Mouse (Mus musculus): ENCODE data around the gene Iqck.

Gene Iqck

GRCm38 (mm10) chr7:118986369-118986768 is 130.8 kb downstream of the Iqck start:
- DNase-seq (ENCODE audit: low spot score in 2 of 2): no peak

- DNase-seq (ENCODE audit: low spot score in 2 of 2): no peak
These were observed 133.8 kb downstream of the Iqck start for GRCm38 (mm10) chr7:118989275-118989856.

- peak; percentile 79 to 86 for DNase-seq (ENCODE audit: low spot score in 2 of 2)
These were observed 134.7 kb downstream of the Iqck start for GRCm38 (mm10) chr7:118990282-118990681.

- no peak for DNase-seq (ENCODE audit: low spot score in 2 of 2)
These were observed 135.9 kb downstream of the Iqck start for GRCm38 (mm10) chr7:118991341-118991884.

- no peak for DNase-seq (ENCODE audit: low spot score in 2 of 2)
These were observed 136.6 kb downstream of the Iqck start for GRCm38 (mm10) chr7:118992080-118992560.

GRCm38 (mm10) chr7:118992623-118993405 is 137.3 kb downstream of the Iqck start:
- no peak for DNase-seq (ENCODE audit: low spot score in 2 of 2)

- no peak for DNase-seq (ENCODE audit: low spot score in 2 of 2)
These were observed 138.2 kb downstream of the Iqck start for GRCm38 (mm10) chr7:118993597-118994230.

- no peak for DNase-seq (ENCODE audit: low spot score in 2 of 2)
These were observed 138.8 kb downstream of the Iqck start for GRCm38 (mm10) chr7:118994231-118994842.

GRCm38 (mm10) chr7:118995007-118995406 is 139.5 kb downstream of the Iqck start, which contains the start of gene Gprc5b:
TSS of gene Gprc5b (minus strand) at chr7:118995211.
- DNase-seq (ENCODE audit: low spot score in 2 of 2): peak in 1 of 2 experiments; percentile 66

- DNase-seq (ENCODE audit: low spot score in 2 of 2): no peak
These were observed 140.1 kb downstream of the Iqck start for GRCm38 (mm10) chr7:118995671-118996070.

- DNase-seq (ENCODE audit: low spot score in 2 of 2): peak; percentile 85 to 93
These were observed 140.7 kb downstream of the Iqck start for GRCm38 (mm10) chr7:118996137-118996837.

- DNase-seq (ENCODE audit: low spot score in 2 of 2): no peak
These were observed 144.3 kb downstream of the Iqck start for GRCm38 (mm10) chr7:118999857-119000256.

- no peak for DNase-seq (ENCODE audit: low spot score in 2 of 2)
These were observed 146.4 kb downstream of the Iqck start for GRCm38 (mm10) chr7:119001965-119002364.

- no peak for DNase-seq (ENCODE audit: low spot score in 2 of 2)
These were observed 146.9 kb downstream of the Iqck start for GRCm38 (mm10) chr7:119002501-119002900.

GRCm38 (mm10) chr7:119010854-119011529 is 155.4 kb downstream of the Iqck start:
- DNase-seq (ENCODE audit: low spot score in 2 of 2): peak; percentile 78 to 87

- peak; percentile 23 to 39 for DNase-seq (ENCODE audit: low spot score in 2 of 2)
These were observed 160.2 kb downstream of the Iqck start for GRCm38 (mm10) chr7:119015736-119016135.

GRCm38 (mm10) chr7:119019537-119019936 is 164.0 kb downstream of the Iqck start:
- peak; percentile 8 to 30 for DNase-seq (ENCODE audit: low spot score in 2 of 2)
